Mouse (Mus musculus) liver, embryonic 11.5 days (tissue): ENCODE measurements around the gene Ryr2. TPM values are rescaled to one million over a fixed set of nuclear protein-coding genes. Genes with fewer than 3 reads are reported as not detected.

Experiments used
- ATAC-seq: fragments of 200-750 bp; cut with Nextera tagmentation; replicated peaks from 2 replicates; pipeline ENCODE4 v1.8.0; 2017; ENCODE audit warnings: moderate number of reproducible peaks, mild to moderate bottlenecking, moderate TSS enrichment, moderate library complexity; ENCODE audit not compliant: low FRiP score
- DNase-seq: peaks from one replicate; pipeline ENCODE4 v3.0.0-alpha.2; 2017; ENCODE audit warnings: low spot score
- H3K27ac ChIP-seq: fragments of 300-500 bp; sonication (generic); 2 replicates; pipeline ENCODE4 v1.5.1; 2014; ENCODE audit warnings: mild to moderate bottlenecking, low read depth, low read length, control low read depth
- H3K27me3 ChIP-seq: fragments of 300-500 bp; sonication (generic); replicated peaks from 2 replicates; pipeline ENCODE4 v1.6.1; 2014; ENCODE audit warnings: low read length, mixed read lengths; ENCODE audit not compliant: control insufficient read depth, insufficient read depth
- H3K36me3 ChIP-seq: fragments of 300-500 bp; sonication (generic); 2 replicates; pipeline ENCODE4 v1.6.1; 2014; ENCODE audit warnings: mild to moderate bottlenecking, low read length, moderate library complexity, mixed read lengths; ENCODE audit not compliant: control insufficient read depth, insufficient read depth
- H3K4me1 ChIP-seq: fragments of 300-500 bp; sonication (generic); replicated peaks from 2 replicates; pipeline ENCODE4 v1.6.1; 2014; ENCODE audit warnings: low read length, mixed read lengths; ENCODE audit not compliant: control insufficient read depth, insufficient read depth
- H3K4me2 ChIP-seq: fragments of 300-500 bp; sonication (generic); 2 replicates; pipeline ENCODE4 v1.6.1; 2014; ENCODE audit warnings: mild to moderate bottlenecking, control low read depth, moderate library complexity
- H3K4me3 ChIP-seq: fragments of 300-500 bp; sonication (generic); 2 replicates; pipeline ENCODE4 v1.5.1; 2014; ENCODE audit warnings: low read depth, low read length, control low read depth
- H3K9ac ChIP-seq: fragments of 300-500 bp; sonication (generic); 2 replicates; pipeline ENCODE4 v1.6.1; 2014; ENCODE audit warnings: low read depth, low read length, control low read depth
- H3K9me3 ChIP-seq: fragments of 300-500 bp; sonication (generic); 2 replicates; pipeline ENCODE4 v1.6.1; 2016; ENCODE audit warnings: low read length, inconsistent platforms, mixed read lengths; ENCODE audit not compliant: control insufficient read depth
- WGBS: fragments of 180-500 bp; shearing (Covaris S2); extraction: QIAGEN DNeasy Blood & Tissue Kit; methylation state at CpG from one replicate; pipeline ENCODE4 v1.1.7; 2014; 5-methylcytosine and 5-hydroxymethylcytosine counted together
- polyA plus RNA-seq: library from polyadenylated mRNA; unstranded; fragments of >200 nt; fragmentation: Nextera tagmentation; extraction: Ambion mirVana; gene quantifications from 2 replicates; pipeline ENCODE4 v1.2.1, GENCODE M21; 2014

The Ryr2 gene
- polyA plus RNA-seq, 1 experiment from 2014 or later, result 0.88 TPM

DNA sequence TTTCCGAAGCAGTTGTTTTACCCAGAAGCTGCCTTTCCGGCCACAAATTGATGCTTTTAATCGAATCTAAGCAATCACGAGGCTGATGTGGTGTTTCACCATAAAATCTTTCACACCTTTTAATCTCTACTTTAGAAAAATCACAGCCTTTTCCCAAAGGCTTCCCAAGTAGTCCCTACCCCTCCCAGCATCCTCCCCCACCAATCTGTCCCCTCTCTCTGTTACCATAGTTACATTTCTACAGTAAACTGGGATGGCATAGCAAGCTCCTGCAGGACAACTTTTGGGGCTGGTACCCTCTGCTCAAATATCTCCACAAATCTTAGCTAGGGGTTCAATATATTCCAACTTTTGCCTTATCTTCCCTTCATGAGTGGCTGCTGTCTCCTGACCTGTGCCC is 342.8 kb downstream of the Ryr2 start:
- no peak overlapping the region for H3K4me3 ChIP-seq
- H3K9ac ChIP-seq, result no peak overlapping the region
- no peak overlapping the region for H3K27ac ChIP-seq
- H3K4me2 ChIP-seq, result no peak overlapping the region
- H3K27me3 ChIP-seq, result no peaks in the 10 kb centered on the region
- no peak for DNase-seq
- 80% methylated on average over 4 of the region's 4 CpGs for WGBS
- H3K9me3 ChIP-seq, result no peaks in the 10 kb centered on the region; the same call in 1 of the 2 replicates
- no peak for ATAC-seq
- no peaks in the 10 kb centered on the region for H3K36me3 ChIP-seq
- H3K4me1 ChIP-seq, result no peaks in the 10 kb centered on the region

DNA sequence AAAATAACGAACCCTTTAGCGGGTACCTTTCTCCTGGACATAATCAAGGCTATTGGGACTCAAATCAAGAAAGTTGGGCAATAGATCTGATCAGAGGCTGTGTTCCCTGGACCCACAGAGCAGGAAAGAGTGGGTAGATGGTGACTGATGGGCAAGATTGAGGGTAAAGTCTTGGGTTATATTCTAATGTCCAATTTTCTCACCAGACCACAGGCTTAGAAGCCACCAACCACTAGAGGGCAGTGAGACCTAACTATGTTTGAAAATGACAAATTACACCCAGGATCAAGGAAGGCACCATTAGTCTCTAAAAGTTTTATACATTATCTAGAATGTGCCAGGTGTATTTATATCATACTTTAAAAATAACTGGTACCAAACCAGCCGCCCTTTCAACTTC is 343.6 kb downstream of the Ryr2 start:
- WGBS, result 80% methylated on average over 3 of the region's 3 CpGs
- no peak for DNase-seq

GRCm38 (mm10) chr13:11757894-11758293 is 348.9 kb downstream of the Ryr2 start:
- Histone ChIP-seq H3K27ac (no peak overlapping the region), H3K4me1 (no peaks in the 10 kb centered on the region), H3K9me3 (no peaks in the 10 kb centered on the region), H3K36me3 (no peaks in the 10 kb centered on the region), H3K27me3 (no peaks in the 10 kb centered on the region), H3K4me3 (no peak overlapping the region), H3K9ac (no peak overlapping the region), H3K4me2 (no peak overlapping the region)
- no peak for DNase-seq
- WGBS, result 60% methylated on average over 7 of the region's 7 CpGs
- ATAC-seq, result no peak

More for the DNA sequence above, 343.6 kb downstream of the Ryr2 start:
- Histone ChIP-seq H3K27me3 (no peaks in the 10 kb centered on the region), H3K4me1 (no peaks in the 10 kb centered on the region), H3K27ac (no peak overlapping the region), H3K36me3 (no peaks in the 10 kb centered on the region), H3K9me3 (no peaks in the 10 kb centered on the region; the same call in 1 of the 2 replicates), H3K4me3 (no peak overlapping the region), H3K9ac (no peak overlapping the region), H3K4me2 (no peak overlapping the region)
- no peak for ATAC-seq

DNA sequence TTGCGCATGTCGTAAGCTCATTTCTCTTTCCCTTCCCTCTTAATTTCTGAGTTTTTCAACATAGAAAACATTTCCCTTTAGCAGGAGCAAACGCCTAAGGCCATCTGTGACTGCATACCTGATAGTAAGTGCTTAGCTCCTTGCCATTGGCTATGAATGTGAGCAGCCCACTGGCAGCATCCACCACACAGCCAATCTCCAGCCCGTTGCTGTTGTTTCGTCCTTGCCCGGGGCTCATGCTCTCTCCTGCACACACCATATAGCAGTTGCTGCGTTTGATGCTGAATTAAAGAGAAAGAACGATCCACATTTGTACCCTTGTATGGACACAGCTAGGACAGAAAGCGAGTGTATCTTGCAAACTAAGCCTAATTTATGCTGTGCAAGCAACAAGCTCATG is 361.3 kb downstream of the Ryr2 start:
- no peak overlapping the region for H3K4me3 ChIP-seq
- H3K4me1 ChIP-seq, result no peaks in the 10 kb centered on the region
- H3K36me3 ChIP-seq, result no peaks in the 10 kb centered on the region
- DNase-seq, result no peak
- H3K4me2 ChIP-seq, result no peak overlapping the region
- ATAC-seq, result no peak
- no peak overlapping the region for H3K9ac ChIP-seq
- H3K27ac ChIP-seq, result no peak overlapping the region
- WGBS, result 83% methylated on average over 9 of the region's 9 CpGs
- H3K27me3 ChIP-seq, result no peaks in the 10 kb centered on the region
- no peaks in the 10 kb centered on the region for H3K9me3 ChIP-seq

DNA sequence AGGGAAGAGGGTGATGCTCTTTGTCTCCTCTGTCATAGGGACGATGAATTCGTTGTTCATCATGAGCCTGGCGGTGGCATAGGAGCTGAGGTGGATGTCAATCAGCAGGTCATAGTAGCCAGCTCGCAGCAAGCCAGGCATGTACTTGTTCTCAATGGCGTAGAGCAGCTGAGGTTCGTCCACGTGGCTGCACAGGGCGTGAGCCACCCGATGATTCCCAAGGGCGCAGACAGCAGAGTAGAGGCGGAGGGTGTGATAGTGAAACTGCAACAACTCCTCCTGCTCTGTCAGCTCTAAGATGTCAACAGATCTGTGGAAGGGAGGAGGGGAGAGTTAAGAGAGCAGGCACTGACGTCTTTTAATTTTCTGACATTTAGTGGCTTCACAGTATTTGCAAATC is 368.5 kb downstream of the Ryr2 start:
- no peak overlapping the region for H3K9ac ChIP-seq
- H3K27ac ChIP-seq, result no peak overlapping the region
- H3K9me3 ChIP-seq, result no peaks in the 10 kb centered on the region
- H3K4me2 ChIP-seq, result no peak overlapping the region
- no peaks in the 10 kb centered on the region for H3K36me3 ChIP-seq
- H3K27me3 ChIP-seq, result no peaks in the 10 kb centered on the region
- H3K4me1 ChIP-seq, result no peaks in the 10 kb centered on the region
- ATAC-seq (no peak), DNase-seq (no peak)
- H3K4me3 ChIP-seq, result no peak overlapping the region
- WGBS, result 83% methylated on average over 12 of the region's 12 CpGs

DNA sequence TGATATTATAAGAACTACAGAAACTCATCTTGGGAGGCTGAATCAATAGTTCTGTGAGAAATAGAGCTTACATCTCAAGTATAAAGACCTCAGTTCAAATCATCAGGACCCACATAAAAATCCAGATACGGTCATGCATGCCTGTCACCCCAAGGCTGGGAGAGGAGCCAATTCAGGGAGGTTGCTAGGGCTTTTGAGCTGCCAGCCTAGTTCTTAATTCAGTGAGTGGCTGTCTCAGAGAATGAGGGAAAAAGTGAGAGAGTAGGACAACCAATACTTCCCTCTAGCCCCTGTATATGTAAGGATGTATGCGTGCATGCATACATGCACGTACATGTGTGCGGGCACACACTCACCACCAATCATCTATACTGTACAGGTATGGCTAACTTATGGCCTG is 390.5 kb downstream of the Ryr2 start:
- DNase-seq (no peak), ATAC-seq (no peak)
- H3K4me2 ChIP-seq, result no peak overlapping the region
- no peaks in the 10 kb centered on the region for H3K36me3 ChIP-seq
- H3K27me3 ChIP-seq, result no peaks in the 10 kb centered on the region
- 93% methylated on average over 4 of the region's 4 CpGs for WGBS
- H3K9ac ChIP-seq, result no peak overlapping the region
- H3K9me3 ChIP-seq, result no peaks in the 10 kb centered on the region
- H3K4me1 ChIP-seq, result no peaks in the 10 kb centered on the region
- no peak overlapping the region for H3K27ac ChIP-seq
- H3K4me3 ChIP-seq, result no peak overlapping the region

GRCm38 (mm10) chr13:11709708-11710471 is 396.9 kb downstream of the Ryr2 start:
- H3K9me3 ChIP-seq, result no peaks in the 10 kb centered on the region
- H3K9ac ChIP-seq, result no peak overlapping the region
- H3K27me3 ChIP-seq, result no peaks in the 10 kb centered on the region
- H3K27ac ChIP-seq, result no peak overlapping the region
- no peaks in the 10 kb centered on the region for H3K4me1 ChIP-seq
- ATAC-seq (no peak), DNase-seq (no peak)
- no peak overlapping the region for H3K4me3 ChIP-seq
- no peaks in the 10 kb centered on the region for H3K36me3 ChIP-seq
- H3K4me2 ChIP-seq, result no peak overlapping the region
- 88% methylated on average over 7 of the region's 7 CpGs for WGBS

DNA sequence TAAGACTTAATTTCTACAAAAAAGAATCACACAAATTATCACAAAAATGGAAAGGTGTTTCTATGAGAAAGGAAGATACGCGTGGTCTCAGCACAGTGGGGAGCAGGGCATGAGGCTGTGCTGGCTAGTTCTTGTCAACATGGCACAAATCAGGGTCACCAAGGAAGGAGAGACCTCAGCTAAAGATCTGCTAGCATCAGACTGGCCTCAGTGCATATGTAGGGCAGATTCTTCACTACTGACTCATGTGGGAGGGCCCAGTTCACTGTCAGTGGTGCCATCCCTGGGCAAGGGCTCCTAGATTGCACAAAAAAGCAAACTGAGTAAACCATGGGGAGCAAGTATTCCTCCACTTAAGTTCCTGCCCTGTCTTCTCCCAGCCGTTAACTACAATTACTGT is 405.0 kb downstream of the Ryr2 start:
- DNase-seq (no peak), ATAC-seq (no peak)
- Histone ChIP-seq H3K4me3 (no peak overlapping the region), H3K36me3 (no peaks in the 10 kb centered on the region), H3K27me3 (no peaks in the 10 kb centered on the region), H3K9ac (no peak overlapping the region), H3K4me1 (no peaks in the 10 kb centered on the region), H3K27ac (no peak overlapping the region), H3K9me3 (no peaks in the 10 kb centered on the region), H3K4me2 (no peak overlapping the region)
- 84% methylated on average over 3 of the region's 3 CpGs for WGBS

- 80% methylated on average over 1 of the region's 1 CpGs for WGBS
- no peak overlapping the region for H3K4me2 ChIP-seq
- DNase-seq (no peak), ATAC-seq (no peak)
- H3K4me1 ChIP-seq, result no peaks in the 10 kb centered on the region
- no peaks in the 10 kb centered on the region for H3K27me3 ChIP-seq
- no peaks in the 10 kb centered on the region for H3K9me3 ChIP-seq
- H3K36me3 ChIP-seq, result no peaks in the 10 kb centered on the region
- H3K27ac ChIP-seq, result no peak overlapping the region
- H3K4me3 ChIP-seq, result no peak overlapping the region
- no peak overlapping the region for H3K9ac ChIP-seq
These were observed 410.2 kb downstream of the Ryr2 start for GRCm38 (mm10) chr13:11696496-11696895.
